Mouse (Mus musculus): ENCODE measurements around the gene Raly. TPM values are rescaled to one million over a fixed set of nuclear protein-coding genes. Genes with fewer than 3 reads are reported as not detected.

Raly gene
- total and polyA plus RNA-seq, 3 experiments = 214 to 334 (median 277) TPM

GRCm38 (mm10) chr2:154892201-154893044 lies 101.5 kb downstream of the Raly start, which contains the start of gene Eif2s2 (continued):
- peak; percentile 93; the same call in 1 of the 2 replicates for TF ChIP-seq E2F4 (IDR thresholded peaks at IDR 0.05; ENCODE audit: insufficient replicate concordance, low read depth, low read length)
- TF ChIP-seq EP300 (IDR thresholded peaks at IDR 0.05; ENCODE audit: low read length) = no peak
- TF ChIP-seq USF1 (IDR thresholded peaks at IDR 0.05; ENCODE audit: low read depth, low read length) = no peak
- TF ChIP-seq MAX (IDR thresholded peaks at IDR 0.05; ENCODE audit: low read length) = peak; percentile 29
- no peak for TF ChIP-seq JUN (IDR thresholded peaks at IDR 0.05; ENCODE audit: insufficient read depth, low read depth, low read length)
- peak; percentile 50; the same call in 1 of the 2 replicates for TF ChIP-seq MYC (IDR thresholded peaks at IDR 0.05; ENCODE audit: low read depth, low read length)
- TF ChIP-seq ETS1 (conservative IDR thresholded peaks at IDR 0.05; ENCODE audit: low read depth, low read length) = no peak
- TF ChIP-seq POLR2A (IDR thresholded peaks at IDR 0.05; ENCODE audit: low read depth, low read length) = peak; percentile 78
- TF ChIP-seq ZKSCAN1 (IDR thresholded peaks at IDR 0.05; ENCODE audit: borderline replicate concordance, low read depth, low read length) = no peak
- TF ChIP-seq KAT2A (IDR thresholded peaks at IDR 0.05; ENCODE audit: insufficient replicate concordance, low read length) = peak; percentile 98
- TF ChIP-seq CTCF (conservative IDR thresholded peaks at IDR 0.05 in 1 of 2, IDR thresholded peaks at IDR 0.05 in 1 of 2; ENCODE audit: low read depth in 2 of 2, low read length in 2 of 2) = no peak
- TF ChIP-seq GABPA (IDR thresholded peaks at IDR 0.05; ENCODE audit: insufficient replicate concordance, low read depth, low read length) = peak; percentile 71; the same call in 1 of the 2 replicates

- Histone ChIP-seq H3K27ac (ENCODE audit: insufficient read depth, low read depth) (no peak overlapping the region), H3K27me3 (replicated peaks) (peaks cover 4% of the 10 kb centered on the region), H3K9ac (ENCODE audit: insufficient read depth, low read depth) (peak overlapping the region; percentile 23; the same call in 1 of the 2 replicates), H3K4me1 (ENCODE audit: control insufficient read depth in 1 of 2, insufficient read depth in 2 of 2) (peaks cover 0 to 24% of the 10 kb centered on the region in 2 experiments; a peak in 2 of 4 replicates), H3K36me3 (replicated peaks in 1 of 2; ENCODE audit: control insufficient read depth in 1 of 2, insufficient read depth in 1 of 2, low read length in 1 of 2) (peaks cover 3 to 21% of the 10 kb centered on the region in 2 experiments), H3K9me3 (replicated peaks; ENCODE audit: low read length) (no peaks in the 10 kb centered on the region), H3K4me3 (replicated peaks in 1 of 3; ENCODE audit: low read depth in 2 of 3, low read length in 2 of 3, poor library complexity in 1 of 3) (peak overlapping the region; percentile 44 to 64 (median 52)), H3K79me2 (replicated peaks; ENCODE audit: control insufficient read depth, extremely low read depth, insufficient read depth, poor library complexity, severe bottlenecking) (peaks cover 39% of the 10 kb centered on the region), H3K4me2 (ENCODE audit: insufficient read depth, low read depth, poor library complexity, severe bottlenecking) (peak overlapping the region; percentile 80)
- no peak for DNase-seq (ENCODE audit: extremely low read depth)
- in situ Hi-C loops (cut with MboI; ENCODE audit: low pct_ligation_motif_present, low pct_unique_long_range_greater_than_20kb, low sequenced_read_pairs) = no loop called here
- TF ChIP-seq HCFC1 (IDR thresholded peaks at IDR 0.05; ENCODE audit: low read depth, low read length) = no peak
- no peak for TF ChIP-seq MYC (IDR thresholded peaks at IDR 0.05; ENCODE audit: low read depth, low read length)
- TF ChIP-seq IRF4 (IDR thresholded peaks at IDR 0.05; ENCODE audit: low read depth, low read length) = no peak
- no peak for TF ChIP-seq MAFK (IDR thresholded peaks at IDR 0.05; ENCODE audit: insufficient replicate concordance, low read length)
- TF ChIP-seq MAX (IDR thresholded peaks at IDR 0.05; ENCODE audit: low read length) = no peak; the same call in 1 of the 2 replicates
- TF ChIP-seq BHLHE40 (IDR thresholded peaks at IDR 0.05; ENCODE audit: low read depth, low read length) = no peak
- no peak for TF ChIP-seq POLR2A (IDR thresholded peaks at IDR 0.05; ENCODE audit: low read depth, low read length)
- TF ChIP-seq SIN3A (IDR thresholded peaks at IDR 0.05; ENCODE audit: low read length) = no peak
- no peak for TF ChIP-seq ZNF384 (IDR thresholded peaks at IDR 0.05; ENCODE audit: low read depth, low read length)
- TF ChIP-seq RAD21 (IDR thresholded peaks at IDR 0.05; ENCODE audit: low read depth, low read length) = no peak
- TF ChIP-seq PAX5 (IDR thresholded peaks at IDR 0.05; ENCODE audit: low read length) = no peak
- TF ChIP-seq TBP (conservative IDR thresholded peaks at IDR 0.05; ENCODE audit: low read depth, low read length) = no peak
- TF ChIP-seq E2F4 (IDR thresholded peaks at IDR 0.05; ENCODE audit: insufficient replicate concordance, low read depth, low read length) = no peak
- TF ChIP-seq ZC3H11A (IDR thresholded peaks at IDR 0.05; ENCODE audit: low read depth, low read length) = no peak
- no peak for TF ChIP-seq POLR2AphosphoS2 (IDR thresholded peaks at IDR 0.05; ENCODE audit: low read depth, low read length)
- TF ChIP-seq MAZ (IDR thresholded peaks at IDR 0.05; ENCODE audit: low read depth, low read length) = no peak
- no peak for TF ChIP-seq ELF1 (IDR thresholded peaks at IDR 0.05; ENCODE audit: low read depth, low read length)
- no peak for TF ChIP-seq NELFE (IDR thresholded peaks at IDR 0.05; ENCODE audit: low read depth, low read length)
- TF ChIP-seq CHD2 (IDR thresholded peaks at IDR 0.05; ENCODE audit: low read length) = no peak
- dilution Hi-C loops (cut with MboI; ENCODE audit: extremely low pct_ligation_motif_present, extremely low pct_unique_long_range_greater_than_20kb, low sequenced_read_pairs) = no loop called here
Measured at GRCm38 (mm10) chr2:154893045-154893385, 102.1 kb downstream of the Raly start.
